Mouse (Mus musculus) heart, embryonic 11.5 days (tissue): Measurements from ENCODE around the gene Syne1. TPM values are rescaled to one million over a fixed set of nuclear protein-coding genes. Genes with fewer than 3 reads are reported as not detected.

Source experiments
- ATAC-seq: fragments of 200-750 bp; cut with Nextera tagmentation; replicated peaks from 2 replicates; pipeline ENCODE4 v1.8.0; 2017; ENCODE audit warnings: moderate library complexity; ENCODE audit not compliant: insufficient number of reproducible peaks, low FRiP score, low TSS enrichment
- H3K27ac ChIP-seq: fragments of 300-500 bp; sonication (generic); 2 replicates; pipeline ENCODE4 v1.5.1; 2014; ENCODE audit warnings: mild to moderate bottlenecking, low read depth, low read length
- H3K27me3 ChIP-seq: fragments of 300-500 bp; sonication (generic); 2 replicates; pipeline ENCODE4 v1.6.1; 2014; ENCODE audit warnings: mild to moderate bottlenecking, low read length, mixed read lengths; ENCODE audit not compliant: control insufficient read depth, insufficient read depth
- H3K36me3 ChIP-seq: fragments of 300-500 bp; sonication (generic); 2 replicates; pipeline ENCODE4 v1.6.1; 2014; ENCODE audit warnings: mild to moderate bottlenecking, low read length, moderate library complexity, mixed read lengths; ENCODE audit not compliant: control insufficient read depth, insufficient read depth
- H3K4me1 ChIP-seq: fragments of 300-500 bp; sonication (generic); 2 replicates; pipeline ENCODE4 v1.6.1; 2014; ENCODE audit warnings: low read length; ENCODE audit not compliant: control insufficient read depth, insufficient read depth
- H3K4me2 ChIP-seq: fragments of 300-500 bp; sonication (generic); 2 replicates; pipeline ENCODE4 v1.6.1; 2014; ENCODE audit warnings: mild to moderate bottlenecking, moderate library complexity
- H3K4me3 ChIP-seq: fragments of 300-500 bp; sonication (generic); 2 replicates; pipeline ENCODE4 v1.5.1; 2014; ENCODE audit warnings: low read depth, low read length
- H3K9ac ChIP-seq: fragments of 300-500 bp; sonication (generic); 2 replicates; pipeline ENCODE4 v1.6.1; 2014; ENCODE audit warnings: mild to moderate bottlenecking, low read depth, low read length, moderate library complexity
- H3K9me3 ChIP-seq: fragments of 300-500 bp; sonication (generic); replicated peaks from 2 replicates; pipeline ENCODE4 v1.6.1; 2016; ENCODE audit warnings: low read length; ENCODE audit not compliant: control insufficient read depth
- WGBS: fragments of 180-500 bp; shearing (Covaris S2); extraction: QIAGEN DNeasy Blood & Tissue Kit; methylation state at CpG from one replicate; pipeline ENCODE4 v1.1.7; 2014; ENCODE audit not compliant: insufficient replicate concordance; 5-methylcytosine and 5-hydroxymethylcytosine counted together
- polyA plus RNA-seq: library from polyadenylated mRNA; unstranded; fragments of >200 nt; fragmentation: Nextera tagmentation; extraction: Ambion mirVana; gene quantifications from 2 replicates; pipeline ENCODE4 v1.2.1, GENCODE M21; 2014

The Syne1 gene
- polyA plus RNA-seq, 1 experiment from 2014 or later: 18.2 TPM

- ATAC-seq: no peak
- no peaks in the 10 kb centered on the region for H3K9me3 ChIP-seq
Observed at GRCm38 (mm10) chr10:5008795-5009366, 542.4 kb downstream of the Syne1 start.

GRCm38 (mm10) chr10:4996592-4996991 lies 554.7 kb downstream of the Syne1 start:
- no peak for ATAC-seq
- 74% methylated on average over 3 of the region's 3 CpGs for WGBS
- H3K4me2 ChIP-seq: no peak overlapping the region

More at GRCm38 (mm10) chr10:5008795-5009366, 542.4 kb downstream of the Syne1 start:
- no peaks in the 10 kb centered on the region for H3K27me3 ChIP-seq
- WGBS: 61% methylated on average over 8 of the region's 8 CpGs
- no peak overlapping the region for H3K9ac ChIP-seq
- no peak overlapping the region for H3K27ac ChIP-seq
- no peak overlapping the region for H3K4me3 ChIP-seq
- H3K36me3 ChIP-seq: no peaks in the 10 kb centered on the region
- no peaks in the 10 kb centered on the region for H3K4me1 ChIP-seq
- H3K4me2 ChIP-seq: no peak overlapping the region

GRCm38 (mm10) chr10:4993802-4994201 lies 557.5 kb downstream of the Syne1 start:
- no peaks in the 10 kb centered on the region for H3K36me3 ChIP-seq
- H3K27ac ChIP-seq: no peak overlapping the region
- ATAC-seq: no peak
- H3K9me3 ChIP-seq: no peaks in the 10 kb centered on the region
- no peaks in the 10 kb centered on the region for H3K4me1 ChIP-seq
- no peak overlapping the region for H3K4me3 ChIP-seq
- no peak overlapping the region for H3K9ac ChIP-seq
- no peak overlapping the region for H3K4me2 ChIP-seq
- H3K27me3 ChIP-seq: no peaks in the 10 kb centered on the region
- 47% methylated on average over 3 of the region's 3 CpGs for WGBS

More at GRCm38 (mm10) chr10:4996592-4996991, 554.7 kb downstream of the Syne1 start:
- Histone ChIP-seq H3K27ac (no peak overlapping the region), H3K27me3 (no peaks in the 10 kb centered on the region), H3K9ac (no peak overlapping the region), H3K9me3 (no peaks in the 10 kb centered on the region), H3K4me3 (no peak overlapping the region), H3K4me1 (no peaks in the 10 kb centered on the region), H3K36me3 (no peaks in the 10 kb centered on the region)

- H3K4me3 ChIP-seq: no peak overlapping the region
- H3K9ac ChIP-seq: no peak overlapping the region
- H3K4me2 ChIP-seq: no peak overlapping the region
- no peak overlapping the region for H3K27ac ChIP-seq
- ATAC-seq: no peak
- H3K4me1 ChIP-seq: no peaks in the 10 kb centered on the region
- no peaks in the 10 kb centered on the region for H3K27me3 ChIP-seq
- H3K36me3 ChIP-seq: no peaks in the 10 kb centered on the region
- 71% methylated on average over 2 of the region's 2 CpGs for WGBS
- no peaks in the 10 kb centered on the region for H3K9me3 ChIP-seq
Observed at GRCm38 (mm10) chr10:4983919-4984318, 567.4 kb downstream of the Syne1 start.

GRCm38 (mm10) chr10:4977374-4977773 lies 573.9 kb downstream of the Syne1 start:
- ATAC-seq: no peak
- Histone ChIP-seq H3K4me1 (no peaks in the 10 kb centered on the region), H3K4me2 (no peak overlapping the region), H3K27ac (no peak overlapping the region), H3K9ac (no peak overlapping the region), H3K9me3 (no peaks in the 10 kb centered on the region), H3K36me3 (no peaks in the 10 kb centered on the region), H3K4me3 (no peak overlapping the region), H3K27me3 (no peaks in the 10 kb centered on the region)
- WGBS: 88% methylated on average over 3 of the region's 3 CpGs

- no peaks in the 10 kb centered on the region for H3K27me3 ChIP-seq
- no peak overlapping the region for H3K4me3 ChIP-seq
- no peak overlapping the region for H3K9ac ChIP-seq
- H3K4me1 ChIP-seq: no peaks in the 10 kb centered on the region
- H3K4me2 ChIP-seq: no peak overlapping the region
- ATAC-seq: no peak
- no peaks in the 10 kb centered on the region for H3K36me3 ChIP-seq
- H3K9me3 ChIP-seq: no peaks in the 10 kb centered on the region
- no peak overlapping the region for H3K27ac ChIP-seq
- 88% methylated on average over 2 of the region's 2 CpGs for WGBS
Observed at GRCm38 (mm10) chr10:4976557-4976956, 574.7 kb downstream of the Syne1 start.

GRCm38 (mm10) chr10:4974246-4974645 lies 577.0 kb downstream of the Syne1 start:
- H3K9me3 ChIP-seq: no peaks in the 10 kb centered on the region
- no peak overlapping the region for H3K9ac ChIP-seq
- H3K27ac ChIP-seq: no peak overlapping the region
- H3K4me2 ChIP-seq: no peak overlapping the region
- no peaks in the 10 kb centered on the region for H3K4me1 ChIP-seq
- no peaks in the 10 kb centered on the region for H3K36me3 ChIP-seq
- ATAC-seq: no peak
- WGBS: 77% methylated on average over 4 of the region's 4 CpGs
- no peak overlapping the region for H3K4me3 ChIP-seq
- no peaks in the 10 kb centered on the region for H3K27me3 ChIP-seq

GRCm38 (mm10) chr10:4972026-4972425 lies 579.3 kb downstream of the Syne1 start:
- no peaks in the 10 kb centered on the region for H3K9me3 ChIP-seq
- no peaks in the 10 kb centered on the region for H3K36me3 ChIP-seq
- WGBS: 65% methylated on average over 2 of the region's 2 CpGs
- no peaks in the 10 kb centered on the region for H3K27me3 ChIP-seq
- H3K9ac ChIP-seq: no peak overlapping the region
- H3K27ac ChIP-seq: no peak overlapping the region
- no peak overlapping the region for H3K4me2 ChIP-seq
- ATAC-seq: no peak
- H3K4me3 ChIP-seq: no peak overlapping the region
- H3K4me1 ChIP-seq: no peaks in the 10 kb centered on the region

- no peak overlapping the region for H3K4me2 ChIP-seq
- H3K4me3 ChIP-seq: no peak overlapping the region
- H3K27ac ChIP-seq: no peak overlapping the region
- H3K9me3 ChIP-seq: no peaks in the 10 kb centered on the region
- no peak overlapping the region for H3K9ac ChIP-seq
- H3K4me1 ChIP-seq: no peaks in the 10 kb centered on the region
- no peaks in the 10 kb centered on the region for H3K36me3 ChIP-seq
- no peaks in the 10 kb centered on the region for H3K27me3 ChIP-seq
- ATAC-seq: no peak
Observed at GRCm38 (mm10) chr10:4971586-4971985, 579.7 kb downstream of the Syne1 start.
